9 mouse cellular contexts compared by ENCODE assay signal in the genomic region with DNA sequence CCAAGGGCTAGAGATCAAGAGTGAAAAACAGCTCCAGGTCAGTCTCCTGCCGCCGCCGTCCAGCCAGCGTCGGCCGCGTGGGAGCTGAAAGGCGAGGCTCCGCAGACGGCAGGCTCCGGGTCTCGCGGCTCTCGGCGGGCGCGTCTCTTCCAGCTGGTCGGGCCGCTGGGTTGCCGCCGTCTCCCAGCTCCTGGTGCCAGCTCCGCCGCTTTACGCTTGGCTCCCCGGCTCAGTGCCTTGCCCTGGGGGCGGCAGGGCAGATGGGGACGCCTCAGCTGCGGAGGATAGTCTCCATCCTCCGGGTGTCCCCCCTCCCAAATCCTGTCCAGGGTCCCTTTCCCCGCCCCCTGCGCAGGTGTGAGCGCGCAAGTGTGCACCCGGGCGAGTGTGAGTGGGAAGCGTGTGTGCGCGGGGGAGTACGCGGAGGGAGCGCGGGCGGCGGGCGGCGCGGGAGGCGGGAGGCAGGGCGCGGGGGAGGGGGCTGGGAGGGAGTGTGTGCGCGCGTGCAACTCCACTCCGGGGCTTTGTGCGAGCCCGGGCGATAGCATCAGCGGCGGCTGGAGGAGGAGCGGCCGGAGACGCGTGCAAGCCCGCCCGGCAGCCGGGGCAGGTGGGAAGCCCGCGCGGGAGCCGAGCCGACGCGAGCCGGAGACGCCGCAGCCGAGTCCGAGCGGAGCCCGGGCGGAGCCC. TPM values are rescaled to one million over a fixed set of nuclear protein-coding genes. Genes with fewer than 3 reads are reported as not detected.
DNase-seq lines count a peak whose midpoint lies in the region; ATAC-seq lines count a peak whose summit lies in the region.
"Had no signal": no experiment of that assay in that cellular context is flagged by ENCODE, and none has a peak within 500 bp of the region (broad histone marks: within the 10 kb centered on the region; RNA-seq: fewer than 3 reads in every experiment).

No protein-coding gene starts in this region.

- peak; percentile 79; the same call in 1 of the 2 replicates for ATAC-seq in kidney, embryonic 14.5 days (ENCODE audit: low FRiP score, low TSS enrichment)
- peak; percentile 42; the same call in 1 of the 2 replicates for ATAC-seq in forebrain, embryonic 11.5 days (replicated peaks; ENCODE audit: low FRiP score)
- peak; percentile 48 for ATAC-seq in neural tube, embryonic 14.5 days (ENCODE audit: low read depth)
- no peak for ATAC-seq in CD4-positive, CD25-positive, alpha-beta regulatory T cell, adult 4 months

- no peak overlapping the region for H3K27ac ChIP-seq in kidney, embryonic 14.5 days (ENCODE audit: low read depth, low read length)
- 0 out of 2 replicates have a peak overlapping the region, but pooled peaks have one; percentile 6 for H3K27ac ChIP-seq in forebrain, embryonic 11.5 days (ENCODE audit: low read depth, low read length)
- H3K27ac ChIP-seq in neural tube, embryonic 14.5 days (ENCODE audit: low read depth, low read length), result peak overlapping the region; percentile 89

- no peak overlapping the region for H3K9ac ChIP-seq in kidney, embryonic 14.5 days (ENCODE audit: low read depth, low read length)
- H3K9ac ChIP-seq in forebrain, embryonic 11.5 days (ENCODE audit: low read length), result peak overlapping the region; percentile 56
- H3K9ac ChIP-seq in neural tube, embryonic 14.5 days (replicated peaks; ENCODE audit: low read depth, low read length), result peak overlapping the region; percentile 66

- H3K4me3 ChIP-seq in kidney, embryonic 14.5 days (ENCODE audit: low read length), result peak overlapping the region; percentile 32
- H3K4me3 ChIP-seq in forebrain, embryonic 11.5 days (ENCODE audit: low read depth, low read length), result peak overlapping the region; percentile 44
- peak overlapping the region; percentile 46 for H3K4me3 ChIP-seq in neural tube, embryonic 14.5 days (ENCODE audit: low read depth, low read length)

- peaks cover 99% of the 10 kb centered on the region for H3K27me3 ChIP-seq in kidney, embryonic 14.5 days (ENCODE audit: control insufficient read depth, insufficient read depth, low read length)
- H3K27me3 ChIP-seq in forebrain, embryonic 11.5 days (ENCODE audit: control insufficient read depth, insufficient read depth, low read length), result peaks cover 93% of the 10 kb centered on the region
- H3K27me3 ChIP-seq in neural tube, embryonic 14.5 days (ENCODE audit: control insufficient read depth, insufficient read depth, low read length), result peaks cover 26% of the 10 kb centered on the region

- DNase-seq in kidney, adult 8-10 months, result no peak
- peak; percentile 37 for DNase-seq in adrenal gland, postnatal 25 days
- DNase-seq in forebrain, embryonic 11.5 days (ENCODE audit: low spot score), result peak; percentile 84
- peak; percentile 38 to 50 for DNase-seq in layer of hippocampus, postnatal 36 days
- DNase-seq in T-cell, adult 2 months (ENCODE audit: low spot score), result no peak

- peaks cover 14% of the 10 kb centered on the region for H3K4me1 ChIP-seq in kidney, embryonic 14.5 days (ENCODE audit: control insufficient read depth, insufficient read depth, low read length)
- peaks cover 48% of the 10 kb centered on the region for H3K4me1 ChIP-seq in forebrain, embryonic 11.5 days (replicated peaks; ENCODE audit: control insufficient read depth, insufficient read depth, low read length)
- H3K4me1 ChIP-seq in neural tube, embryonic 14.5 days (ENCODE audit: control insufficient read depth, insufficient read depth, low read length), result peaks cover 56% of the 10 kb centered on the region

- peak overlapping the region; percentile 56 for H3K4me2 ChIP-seq in kidney, embryonic 14.5 days (replicated peaks; ENCODE audit: low read depth, low read length)
- peak overlapping the region; percentile 62 for H3K4me2 ChIP-seq in forebrain, embryonic 11.5 days (ENCODE audit: low read depth, low read length, severe bottlenecking)
- H3K4me2 ChIP-seq in neural tube, embryonic 14.5 days (ENCODE audit: low read depth, low read length), result peak overlapping the region; percentile 67

- under 1% methylated on average over 29 of the region's 81 CpGs for WGBS in kidney, embryonic 14.5 days
- under 1% methylated on average over 77 of the region's 81 CpGs for WGBS in forebrain, embryonic 11.5 days
- WGBS in neural tube, embryonic 14.5 days, result 0% methylated on average over 55 of the region's 81 CpGs

- no peaks in the 10 kb centered on the region for H3K9me3 ChIP-seq in kidney, embryonic 14.5 days (ENCODE audit: control insufficient read depth, low read length)
- no peaks in the 10 kb centered on the region for H3K9me3 ChIP-seq in forebrain, embryonic 11.5 days (ENCODE audit: control insufficient read depth, low read length)
- no peaks in the 10 kb centered on the region for H3K9me3 ChIP-seq in neural tube, embryonic 14.5 days (ENCODE audit: control insufficient read depth, low read length)

- no peaks in the 10 kb centered on the region for H3K36me3 ChIP-seq in kidney, embryonic 14.5 days (ENCODE audit: control insufficient read depth, insufficient read depth, low read length)
- H3K36me3 ChIP-seq in forebrain, embryonic 11.5 days (ENCODE audit: control insufficient read depth, insufficient read depth, low read length), result no peaks in the 10 kb centered on the region
- no peaks in the 10 kb centered on the region for H3K36me3 ChIP-seq in neural tube, embryonic 14.5 days (ENCODE audit: control insufficient read depth, insufficient read depth, low read length)

RNA-seq across cellular contexts. Expression of a gene that starts 0.5 kb away (rescaled TPM):
- 0.01 and 0.14 TPM in 2 replicates for polyA plus RNA-seq in kidney, embryonic 14.5 days (2014; fragmentation: Nextera tagmentation; extraction: Ambion mirVana)
- 0.38 and 0.39 TPM in 2 replicates for total RNA-seq in adrenal gland, postnatal 25 days (2021)
- polyA plus RNA-seq in forebrain, embryonic 11.5 days (2014; fragmentation: Nextera tagmentation; extraction: Ambion mirVana), result 2.0 and 2.7 TPM in 2 replicates
- 10 to 100 TPM; 21.7 to 25.5 TPM for total RNA-seq in layer of hippocampus, postnatal 36 days (2021)
- 6.1 and 8.0 TPM in 2 replicates for polyA plus RNA-seq in neural tube, embryonic 14.5 days (2014; fragmentation: Nextera tagmentation; extraction: Ambion mirVana)
- not detected for polyA plus RNA-seq in CD4-positive, CD25-positive, alpha-beta regulatory T cell, adult 4 months (2017; shearing (Covaris generic))
- total RNA-seq: hematopoietic stem cell, adult 5-6 weeks had no signal

Comparison
In these comparisons a context has a peak if more than half of its experiments do, and no peak if none do; other contexts are left out.
1. DNase-seq: peak in adrenal gland, postnatal 25 days (single experiment), forebrain, embryonic 11.5 days (single experiment) and layer of hippocampus, postnatal 36 days (2 of 2); none in kidney, adult 8-10 months (0 of 2) and T-cell, adult 2 months (single experiment).
2. Peak in every context shown above with its lines, with median percentiles within 50 percentile points of each other: H3K4me2 ChIP-seq and H3K4me3 ChIP-seq.